Mouse (Mus musculus): ENCODE measurements around the gene Fubp3. TPM values are rescaled to one million over a fixed set of nuclear protein-coding genes. Genes with fewer than 3 reads are reported as not detected.

The Fubp3 gene
- total and polyA plus RNA-seq, 3 experiments: 9.2 to 13.4 (median 12.7) TPM

- Histone ChIP-seq H3K27me3 (ENCODE audit: control insufficient read depth, insufficient read depth, low read length) (no peaks in the 10 kb centered on the region), H3K36me3 (ENCODE audit: control insufficient read depth, insufficient read depth, low read length) (no peaks in the 10 kb centered on the region), H3K9ac (ENCODE audit: low read depth, low read length) (peak overlapping the region; percentile 97), H3K4me3 (peak overlapping the region; percentile 74), H3K4me1 (ENCODE audit: control insufficient read depth, insufficient read depth, low read length) (peaks cover 1% of the 10 kb centered on the region; the same call in 1 of the 2 replicates), H3K27ac (peak overlapping the region; percentile 71), H3K79me2 (replicated peaks; ENCODE audit: control insufficient read depth, insufficient read depth, low read length) (no peaks in the 10 kb centered on the region)
- WGBS: 1% methylated on average over 41 of the region's 41 CpGs
- no peak for TF ChIP-seq EP300 (IDR thresholded peaks at IDR 0.05; ENCODE audit: insufficient read depth, low read depth, low read length)
- TF ChIP-seq CTCF (IDR thresholded peaks at IDR 0.05): no peak
- no peak for TF ChIP-seq POLR2A (IDR thresholded peaks at IDR 0.05; ENCODE audit: insufficient read depth, low read depth, low read length)
- intact Hi-C loops (cut with DNase I): loop anchor here (5.0 kb wide), 1 partner anchor 99 kb away; the partner anchor contains the start of gene Exosc2
- DNase-seq: no peak
Measured at GRCm38 (mm10) chr2:31572915-31573635, 624 bp downstream of the Fubp3 start.

- no peak for DNase-seq
- TF ChIP-seq EP300 (IDR thresholded peaks at IDR 0.05; ENCODE audit: insufficient read depth, low read depth, low read length): no peak
- no peak for TF ChIP-seq CTCF (IDR thresholded peaks at IDR 0.05)
- no peak for TF ChIP-seq POLR2A (IDR thresholded peaks at IDR 0.05; ENCODE audit: insufficient read depth, low read depth, low read length)
- Histone ChIP-seq H3K36me3 (ENCODE audit: control insufficient read depth, insufficient read depth, low read length) (no peaks in the 10 kb centered on the region), H3K79me2 (replicated peaks; ENCODE audit: control insufficient read depth, insufficient read depth, low read length) (peaks cover 11% of the 10 kb centered on the region; the same call in 1 of the 2 replicates), H3K9ac (ENCODE audit: low read depth, low read length) (no peak overlapping the region), H3K27me3 (ENCODE audit: control insufficient read depth, insufficient read depth, low read length) (no peaks in the 10 kb centered on the region), H3K27ac (no peak overlapping the region), H3K4me3 (no peak overlapping the region), H3K4me1 (ENCODE audit: control insufficient read depth, insufficient read depth, low read length) (no peaks in the 10 kb centered on the region; the same call in 1 of the 2 replicates)
- intact Hi-C loops (cut with DNase I): no loop called here
- WGBS: 64% methylated on average over 2 of the region's 2 CpGs
Measured at GRCm38 (mm10) chr2:31581617-31582016, 9.2 kb downstream of the Fubp3 start.

GRCm38 (mm10) chr2:31591799-31592484 lies 19.5 kb downstream of the Fubp3 start:
- intact Hi-C loops (cut with DNase I): no loop called here
- H3K4me3 ChIP-seq: no peak overlapping the region
- H3K36me3 ChIP-seq (ENCODE audit: control insufficient read depth, insufficient read depth, low read length): no peaks in the 10 kb centered on the region; the same call in 1 of the 2 replicates
- H3K27me3 ChIP-seq (ENCODE audit: control insufficient read depth, insufficient read depth, low read length): no peaks in the 10 kb centered on the region
- no peak for DNase-seq
- no peak overlapping the region for H3K27ac ChIP-seq
- no peak overlapping the region for H3K9ac ChIP-seq (ENCODE audit: low read depth, low read length)
- TF ChIP-seq CTCF (IDR thresholded peaks at IDR 0.05): no peak
- TF ChIP-seq POLR2A (IDR thresholded peaks at IDR 0.05; ENCODE audit: insufficient read depth, low read depth, low read length): no peak
- TF ChIP-seq EP300 (IDR thresholded peaks at IDR 0.05; ENCODE audit: insufficient read depth, low read depth, low read length): no peak
- peaks cover 3% of the 10 kb centered on the region; the same call in 1 of the 2 replicates for H3K79me2 ChIP-seq (replicated peaks; ENCODE audit: control insufficient read depth, insufficient read depth, low read length)
- peaks cover 1% of the 10 kb centered on the region; the same call in 1 of the 2 replicates for H3K4me1 ChIP-seq (ENCODE audit: control insufficient read depth, insufficient read depth, low read length)
- 88% methylated on average over 9 of the region's 9 CpGs for WGBS

- 64% methylated on average over 1 of the region's 1 CpGs for WGBS
- TF ChIP-seq EP300 (IDR thresholded peaks at IDR 0.05; ENCODE audit: insufficient read depth, low read depth, low read length) (no peak), CTCF (IDR thresholded peaks at IDR 0.05) (no peak)
Measured at GRCm38 (mm10) chr2:31607555-31607954, 35.1 kb downstream of the Fubp3 start.

GRCm38 (mm10) chr2:31609859-31610261 lies 37.4 kb downstream of the Fubp3 start:
- intact Hi-C loops (cut with DNase I): no loop called here
- Histone ChIP-seq H3K79me2 (replicated peaks; ENCODE audit: control insufficient read depth, insufficient read depth, low read length) (no peaks in the 10 kb centered on the region), H3K36me3 (ENCODE audit: control insufficient read depth, insufficient read depth, low read length) (no peaks in the 10 kb centered on the region), H3K4me3 (no peak overlapping the region), H3K4me1 (ENCODE audit: control insufficient read depth, insufficient read depth, low read length) (no peaks in the 10 kb centered on the region), H3K27ac (no peak overlapping the region), H3K9ac (ENCODE audit: low read depth, low read length) (no peak overlapping the region), H3K27me3 (ENCODE audit: control insufficient read depth, insufficient read depth, low read length) (no peaks in the 10 kb centered on the region)
- 50% methylated on average over 7 of the region's 7 CpGs for WGBS
- peak; percentile 7 to 28 for DNase-seq
- TF ChIP-seq POLR2A (IDR thresholded peaks at IDR 0.05; ENCODE audit: insufficient read depth, low read depth, low read length) (no peak), CTCF (IDR thresholded peaks at IDR 0.05) (peak; percentile 17; the same call in 1 of the 2 replicates)

More at GRCm38 (mm10) chr2:31607555-31607954, 35.1 kb downstream of the Fubp3 start:
- H3K36me3 ChIP-seq (ENCODE audit: control insufficient read depth, insufficient read depth, low read length): no peaks in the 10 kb centered on the region
- DNase-seq: no peak
- H3K9ac ChIP-seq (ENCODE audit: low read depth, low read length): no peak overlapping the region
- no peak overlapping the region for H3K4me3 ChIP-seq
- H3K27ac ChIP-seq: no peak overlapping the region
- H3K27me3 ChIP-seq (ENCODE audit: control insufficient read depth, insufficient read depth, low read length): no peaks in the 10 kb centered on the region
- intact Hi-C loops (cut with DNase I): no loop called here
- no peaks in the 10 kb centered on the region for H3K79me2 ChIP-seq (replicated peaks; ENCODE audit: control insufficient read depth, insufficient read depth, low read length)
- no peaks in the 10 kb centered on the region for H3K4me1 ChIP-seq (ENCODE audit: control insufficient read depth, insufficient read depth, low read length)

- no peaks in the 10 kb centered on the region for H3K36me3 ChIP-seq (ENCODE audit: control insufficient read depth, insufficient read depth, low read length)
Measured at GRCm38 (mm10) chr2:31610922-31611321, 38.5 kb downstream of the Fubp3 start.

More at GRCm38 (mm10) chr2:31610922-31611321, 38.5 kb downstream of the Fubp3 start:
- WGBS: 86% methylated on average over 4 of the region's 4 CpGs
- DNase-seq: no peak
- no peak overlapping the region for H3K9ac ChIP-seq (ENCODE audit: low read depth, low read length)
- no peaks in the 10 kb centered on the region for H3K4me1 ChIP-seq (ENCODE audit: control insufficient read depth, insufficient read depth, low read length)
- H3K79me2 ChIP-seq (replicated peaks; ENCODE audit: control insufficient read depth, insufficient read depth, low read length): no peaks in the 10 kb centered on the region
- no peak overlapping the region for H3K27ac ChIP-seq
- H3K27me3 ChIP-seq (ENCODE audit: control insufficient read depth, insufficient read depth, low read length): no peaks in the 10 kb centered on the region
- no peak for TF ChIP-seq CTCF (IDR thresholded peaks at IDR 0.05)
- TF ChIP-seq EP300 (IDR thresholded peaks at IDR 0.05; ENCODE audit: insufficient read depth, low read depth, low read length): no peak
- no peak for TF ChIP-seq POLR2A (IDR thresholded peaks at IDR 0.05; ENCODE audit: insufficient read depth, low read depth, low read length)
- intact Hi-C loops (cut with DNase I): no loop called here
- no peak overlapping the region for H3K4me3 ChIP-seq
